Mouse (Mus musculus): ENCODE results near the gene Fam189a1. TPM values are rescaled to one million over a fixed set of nuclear protein-coding genes. Genes with fewer than 3 reads are reported as not detected.
A peak's percentile ranks its signal among the peaks of the same experiment; 100 is the strongest.

Fam189a1 gene
- polyA plus RNA-seq, 1 experiment from 2014 or later: 12.6 TPM

DNA sequence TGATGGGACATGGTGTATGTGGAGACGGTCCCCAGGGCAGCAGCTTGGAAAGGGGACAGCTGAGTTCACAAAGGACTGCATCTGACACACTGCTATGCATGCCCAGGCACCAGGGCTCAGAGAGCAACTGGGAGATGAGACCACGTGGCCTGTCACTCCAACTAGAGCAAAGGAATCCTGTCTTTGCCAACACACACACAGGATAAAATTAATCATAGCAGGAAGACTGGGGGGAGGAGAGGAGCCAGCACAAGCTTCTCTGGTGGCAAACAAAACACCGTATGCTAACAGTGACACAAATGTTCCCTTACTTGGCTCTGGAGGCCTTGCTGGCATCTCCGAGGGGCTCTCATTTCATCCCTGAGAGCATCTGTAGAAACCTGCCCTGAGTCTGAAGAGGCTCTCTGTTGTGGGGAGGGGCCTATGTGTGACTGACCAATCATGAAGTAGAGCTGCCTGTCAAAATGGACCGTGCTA lies 60.7 kb downstream of the Fam189a1 start:
- ATAC-seq (replicated peaks): no peak

GRCm38 (mm10) chr7:65093314-65093713 lies 63.1 kb downstream of the Fam189a1 start:
- Histone ChIP-seq H3K9me3 (no peaks in the 10 kb centered on the region), H3K27ac (no peak overlapping the region), H3K4me2 (no peak overlapping the region), H3K9ac (no peak overlapping the region), H3K4me3 (no peak overlapping the region), H3K27me3 (replicated peaks) (no peaks in the 10 kb centered on the region), H3K4me1 (no peaks in the 10 kb centered on the region), H3K36me3 (replicated peaks) (no peaks in the 10 kb centered on the region)
- no peak for ATAC-seq (replicated peaks)
- 87% methylated on average over 4 of the region's 4 CpGs for WGBS

More for the DNA sequence above, 60.7 kb downstream of the Fam189a1 start:
- H3K9ac ChIP-seq: no peak overlapping the region
- H3K4me1 ChIP-seq: no peaks in the 10 kb centered on the region
- H3K4me2 ChIP-seq: no peak overlapping the region
- H3K27me3 ChIP-seq (replicated peaks): no peaks in the 10 kb centered on the region
- H3K27ac ChIP-seq: no peak overlapping the region
- 60% methylated on average over 5 of the region's 5 CpGs for WGBS
- H3K36me3 ChIP-seq (replicated peaks): no peaks in the 10 kb centered on the region
- H3K9me3 ChIP-seq: no peaks in the 10 kb centered on the region
- H3K4me3 ChIP-seq: no peak overlapping the region

DNA sequence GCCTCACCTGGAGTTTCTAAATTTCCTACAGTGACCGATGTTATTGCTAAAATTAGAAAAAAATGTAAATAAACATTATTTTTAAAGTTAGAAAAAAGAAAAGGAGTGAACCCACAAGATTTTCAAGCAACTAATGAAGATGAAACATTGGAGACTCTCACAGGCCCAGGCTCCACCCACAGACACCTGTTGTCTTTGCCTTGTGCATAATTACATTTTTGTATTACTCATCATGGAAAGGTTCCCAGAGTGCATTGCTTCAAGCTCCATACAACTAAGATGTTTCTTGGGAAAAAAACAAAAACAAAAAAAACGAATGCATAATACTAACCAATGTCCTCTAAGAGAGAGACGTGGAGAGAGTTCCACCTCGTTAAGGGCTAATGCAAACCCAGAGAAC lies 64.9 kb downstream of the Fam189a1 start:
- 84% methylated on average over 4 of the region's 4 CpGs for WGBS

DNA sequence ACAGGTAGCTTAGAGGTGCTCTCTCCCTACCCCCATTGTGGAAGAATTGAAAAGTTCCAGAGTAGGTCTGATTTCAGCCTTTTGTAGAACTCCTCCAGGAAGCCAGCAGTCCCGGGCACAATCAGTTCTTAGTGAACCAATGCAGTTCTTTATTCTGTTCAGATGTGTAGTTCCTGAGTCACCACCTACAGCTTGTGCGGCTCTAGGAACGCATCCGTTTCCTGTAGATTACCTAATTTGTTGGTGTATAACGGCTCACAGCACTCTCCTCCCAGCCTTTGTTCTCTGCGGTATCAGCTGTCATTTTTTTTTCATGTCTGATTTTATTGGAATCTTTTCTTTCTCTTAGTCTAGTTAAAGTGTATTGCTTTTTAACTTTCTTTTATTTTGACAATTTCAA lies 70.4 kb downstream of the Fam189a1 start:
- H3K4me3 ChIP-seq: no peak overlapping the region
- no peak for ATAC-seq (replicated peaks)
- H3K4me2 ChIP-seq: no peak overlapping the region
- H3K36me3 ChIP-seq (replicated peaks): no peaks in the 10 kb centered on the region
- no peak overlapping the region for H3K9ac ChIP-seq
- 77% methylated on average over 6 of the region's 6 CpGs for WGBS
- 0 out of 2 replicates have a peak, but pooled peaks cover 5% of the 10 kb centered on the region for H3K4me1 ChIP-seq
- no peaks in the 10 kb centered on the region for H3K27me3 ChIP-seq (replicated peaks)
- H3K27ac ChIP-seq: no peak overlapping the region
- H3K9me3 ChIP-seq: no peaks in the 10 kb centered on the region

More for the DNA sequence above, 64.9 kb downstream of the Fam189a1 start:
- Histone ChIP-seq H3K9ac (no peak overlapping the region), H3K4me2 (no peak overlapping the region), H3K4me1 (no peaks in the 10 kb centered on the region), H3K27ac (no peak overlapping the region), H3K4me3 (no peak overlapping the region), H3K9me3 (no peaks in the 10 kb centered on the region), H3K36me3 (replicated peaks) (no peaks in the 10 kb centered on the region), H3K27me3 (replicated peaks) (no peaks in the 10 kb centered on the region)
- ATAC-seq (replicated peaks): no peak

DNA sequence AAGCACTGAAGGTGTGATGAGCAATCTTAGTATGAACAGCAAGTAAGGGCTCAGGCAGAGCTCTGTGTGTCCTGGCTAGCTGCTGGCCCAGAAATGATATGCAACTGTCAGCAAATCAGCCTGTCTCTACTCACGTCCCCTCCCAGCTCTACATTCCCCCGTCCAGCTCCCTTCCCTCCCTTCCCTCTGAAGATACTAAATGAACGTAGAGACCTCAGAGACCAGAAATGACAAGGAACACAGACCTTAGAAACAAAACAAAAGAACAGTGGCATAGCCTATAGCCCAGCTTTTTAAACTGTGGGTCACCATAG lies 73.6 kb downstream of the Fam189a1 start:
- WGBS: 25% methylated on average over 3 of the region's 3 CpGs
- Histone ChIP-seq H3K9ac (no peak overlapping the region), H3K27me3 (replicated peaks) (no peaks in the 10 kb centered on the region), H3K36me3 (replicated peaks) (no peaks in the 10 kb centered on the region), H3K9me3 (no peaks in the 10 kb centered on the region), H3K4me1 (0 out of 2 replicates have a peak, but pooled peaks cover 5% of the 10 kb centered on the region), H3K4me3 (no peak overlapping the region), H3K4me2 (no peak overlapping the region), H3K27ac (no peak overlapping the region)
- ATAC-seq (replicated peaks): no peak

DNA sequence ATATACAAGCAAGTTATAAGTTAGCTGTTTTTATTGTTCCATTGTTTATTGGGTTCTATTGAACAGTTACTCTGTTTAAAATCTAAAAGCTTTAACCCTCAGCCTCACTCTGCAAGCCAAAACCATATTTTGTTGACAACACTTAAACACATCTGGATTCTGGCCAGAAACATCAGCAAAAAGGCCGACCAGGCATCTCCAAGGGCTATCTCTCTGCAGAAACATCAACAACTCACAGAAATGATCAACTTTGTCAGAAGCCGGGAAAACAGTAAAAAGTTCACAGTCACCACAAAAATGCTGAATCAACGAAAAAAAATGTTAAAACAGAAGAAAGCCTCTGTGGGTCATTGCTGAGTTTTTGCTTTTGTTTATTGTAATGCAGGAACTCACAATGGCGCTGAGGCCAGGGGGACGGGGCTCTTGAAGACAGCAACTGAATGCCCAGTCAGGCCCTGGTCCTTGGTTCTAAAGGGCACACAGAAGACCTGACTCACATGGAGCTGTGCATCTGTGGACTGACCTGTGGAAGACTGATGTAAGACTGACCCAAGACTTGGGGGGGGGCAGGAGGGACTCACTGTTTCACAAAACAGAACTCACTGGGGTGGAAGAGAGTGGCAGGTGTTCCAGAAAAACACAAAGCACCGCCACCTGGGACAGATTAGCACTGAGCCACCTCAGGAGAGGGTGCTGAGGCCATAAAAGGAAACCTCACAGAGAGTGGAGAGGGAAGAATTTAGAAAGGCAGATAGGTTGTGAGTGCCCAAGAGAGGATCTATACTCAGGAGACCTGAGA lies 74.2 kb downstream of the Fam189a1 start:
- Histone ChIP-seq H3K36me3 (replicated peaks) (no peaks in the 10 kb centered on the region), H3K9me3 (no peaks in the 10 kb centered on the region), H3K4me2 (no peak overlapping the region), H3K4me3 (no peak overlapping the region), H3K9ac (no peak overlapping the region), H3K27ac (no peak overlapping the region), H3K4me1 (0 out of 2 replicates have a peak, but pooled peaks cover 5% of the 10 kb centered on the region), H3K27me3 (replicated peaks) (no peaks in the 10 kb centered on the region)
- 34% methylated on average over 6 of the region's 6 CpGs for WGBS
- ATAC-seq (replicated peaks): no peak

GRCm38 (mm10) chr7:65076134-65076533 lies 80.2 kb downstream of the Fam189a1 start:
- 84% methylated on average over 4 of the region's 4 CpGs for WGBS
- H3K9ac ChIP-seq: no peak overlapping the region
- no peak for ATAC-seq (replicated peaks)
- peaks cover 8% of the 10 kb centered on the region; the same call in 1 of the 2 replicates for H3K4me1 ChIP-seq
- H3K36me3 ChIP-seq (replicated peaks): no peaks in the 10 kb centered on the region
- H3K27ac ChIP-seq: no peak overlapping the region
- no peaks in the 10 kb centered on the region for H3K27me3 ChIP-seq (replicated peaks)
- no peak overlapping the region for H3K4me3 ChIP-seq
- H3K4me2 ChIP-seq: no peak overlapping the region
- no peaks in the 10 kb centered on the region for H3K9me3 ChIP-seq

- H3K36me3 ChIP-seq (replicated peaks): no peaks in the 10 kb centered on the region
- no peak overlapping the region for H3K27ac ChIP-seq
- no peak overlapping the region for H3K4me3 ChIP-seq
- H3K9ac ChIP-seq: no peak overlapping the region
- H3K4me1 ChIP-seq: peaks cover 8% of the 10 kb centered on the region; the same call in 1 of the 2 replicates
- H3K27me3 ChIP-seq (replicated peaks): no peaks in the 10 kb centered on the region
- H3K9me3 ChIP-seq: no peaks in the 10 kb centered on the region
- WGBS: 48% methylated on average over 9 of the region's 9 CpGs
- no peak for ATAC-seq (replicated peaks)
- no peak overlapping the region for H3K4me2 ChIP-seq
Measured at GRCm38 (mm10) chr7:65074194-65074593, 82.2 kb downstream of the Fam189a1 start.

- Histone ChIP-seq H3K4me2 (no peak overlapping the region), H3K4me1 (peaks cover 8% of the 10 kb centered on the region; the same call in 1 of the 2 replicates), H3K27ac (no peak overlapping the region), H3K9me3 (no peaks in the 10 kb centered on the region), H3K9ac (no peak overlapping the region), H3K27me3 (replicated peaks) (no peaks in the 10 kb centered on the region), H3K4me3 (no peak overlapping the region), H3K36me3 (replicated peaks) (no peaks in the 10 kb centered on the region)
- peak; percentile 60 for ATAC-seq (replicated peaks)
- 24% methylated on average over 6 of the region's 6 CpGs for WGBS
Measured at GRCm38 (mm10) chr7:65073555-65073954, 82.8 kb downstream of the Fam189a1 start.

DNA sequence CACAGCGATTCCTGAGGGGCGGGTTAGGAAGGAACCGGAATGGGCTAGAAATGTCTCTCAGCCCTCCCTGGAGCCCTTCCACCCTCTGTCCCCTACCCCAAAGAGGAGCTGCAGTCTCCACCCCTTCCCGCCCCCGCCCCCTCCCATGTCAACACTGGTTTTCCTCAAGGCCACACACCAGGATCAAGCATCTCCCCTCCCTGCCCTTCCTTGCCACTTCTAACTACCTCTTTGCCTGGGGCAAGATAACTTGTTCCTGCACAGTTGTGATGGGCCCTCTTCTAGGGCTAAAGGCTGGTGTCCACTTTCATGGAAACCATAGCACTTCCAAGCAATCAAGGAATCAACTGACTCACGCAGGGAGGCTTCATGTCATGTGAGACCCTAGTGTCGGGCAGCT lies 90.2 kb downstream of the Fam189a1 start:
- 0 out of 2 replicates have a peak, but pooled peaks cover 7% of the 10 kb centered on the region for H3K4me1 ChIP-seq
- ATAC-seq (replicated peaks): no peak
- 89% methylated on average over 7 of the region's 7 CpGs for WGBS

DNA sequence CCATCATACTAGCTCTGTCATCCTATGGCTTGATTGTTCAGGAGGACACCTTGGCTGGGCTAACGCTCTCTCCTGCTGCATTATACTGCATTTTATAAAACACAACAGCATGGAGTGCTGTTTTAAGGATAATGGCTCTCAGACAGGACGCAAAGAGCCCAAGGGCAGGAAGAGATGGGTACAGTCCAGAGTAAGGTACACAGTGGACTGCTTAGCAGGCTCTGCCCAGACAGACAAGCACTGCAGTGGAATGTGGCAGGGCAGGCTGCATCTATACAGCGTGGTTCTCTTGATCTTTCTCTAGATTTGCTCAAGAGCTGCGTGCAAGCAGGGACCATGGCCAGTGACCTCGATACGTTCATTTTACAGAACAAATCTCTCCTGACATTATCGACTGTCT lies 90.9 kb downstream of the Fam189a1 start:
- H3K36me3 ChIP-seq (replicated peaks): no peaks in the 10 kb centered on the region
- ATAC-seq (replicated peaks): no peak
- no peaks in the 10 kb centered on the region for H3K9me3 ChIP-seq
- 83% methylated on average over 7 of the region's 7 CpGs for WGBS
- H3K27me3 ChIP-seq (replicated peaks): no peaks in the 10 kb centered on the region
- H3K4me1 ChIP-seq: 0 out of 2 replicates have a peak, but pooled peaks cover 7% of the 10 kb centered on the region
- H3K4me3 ChIP-seq: no peak overlapping the region
- no peak overlapping the region for H3K9ac ChIP-seq
- no peak overlapping the region for H3K27ac ChIP-seq
- H3K4me2 ChIP-seq: no peak overlapping the region

More for the DNA sequence above, 90.2 kb downstream of the Fam189a1 start:
- Histone ChIP-seq H3K27me3 (replicated peaks) (no peaks in the 10 kb centered on the region), H3K9me3 (no peaks in the 10 kb centered on the region), H3K4me2 (no peak overlapping the region), H3K4me3 (no peak overlapping the region), H3K36me3 (replicated peaks) (no peaks in the 10 kb centered on the region), H3K9ac (no peak overlapping the region), H3K27ac (no peak overlapping the region)

DNA sequence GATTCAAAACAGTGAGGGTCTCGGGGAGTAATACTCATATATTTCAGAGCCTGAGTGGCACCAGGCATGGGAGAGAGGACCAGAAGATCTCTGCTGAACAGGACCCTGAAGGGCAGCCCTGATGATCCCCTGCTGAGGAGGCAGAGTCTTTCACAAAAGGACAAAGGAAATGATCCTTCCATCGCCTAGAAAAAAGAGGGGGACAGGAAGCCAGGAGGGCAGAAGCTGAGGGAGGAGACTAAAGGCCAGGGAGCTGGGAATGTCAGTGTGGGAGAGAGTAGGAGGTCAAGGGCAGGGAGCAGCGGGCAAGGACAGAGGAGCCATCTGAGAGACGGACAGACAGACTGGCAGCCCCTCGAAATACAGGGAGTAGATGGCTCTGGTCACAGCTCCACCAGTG lies 91.7 kb downstream of the Fam189a1 start:
- Histone ChIP-seq H3K27me3 (replicated peaks) (no peaks in the 10 kb centered on the region), H3K27ac (no peak overlapping the region), H3K4me2 (no peak overlapping the region), H3K4me3 (no peak overlapping the region), H3K9ac (no peak overlapping the region), H3K36me3 (replicated peaks) (no peaks in the 10 kb centered on the region), H3K4me1 (0 out of 2 replicates have a peak, but pooled peaks cover 7% of the 10 kb centered on the region), H3K9me3 (no peaks in the 10 kb centered on the region)
- ATAC-seq (replicated peaks): no peak
- 26% methylated on average over 5 of the region's 5 CpGs for WGBS

- no peak for ATAC-seq (replicated peaks)
- Histone ChIP-seq H3K27ac (no peak overlapping the region), H3K27me3 (replicated peaks) (no peaks in the 10 kb centered on the region), H3K4me1 (0 out of 2 replicates have a peak, but pooled peaks cover 7% of the 10 kb centered on the region), H3K9me3 (no peaks in the 10 kb centered on the region), H3K9ac (no peak overlapping the region), H3K4me2 (no peak overlapping the region), H3K4me3 (no peak overlapping the region), H3K36me3 (replicated peaks) (no peaks in the 10 kb centered on the region)
- WGBS: 16% methylated on average over 3 of the region's 3 CpGs
Measured at GRCm38 (mm10) chr7:65064096-65064495, 92.3 kb downstream of the Fam189a1 start.

Data from midbrain, embryonic 15.5 days (tissue).